Mouse (Mus musculus): Measurements from ENCODE around the gene BC117090.
"Not testable (repeated sequence)": the region's sequence is repeated elsewhere in the genome, so short reads cannot be mapped to it uniquely, and the experiment has no call there.

DNA sequence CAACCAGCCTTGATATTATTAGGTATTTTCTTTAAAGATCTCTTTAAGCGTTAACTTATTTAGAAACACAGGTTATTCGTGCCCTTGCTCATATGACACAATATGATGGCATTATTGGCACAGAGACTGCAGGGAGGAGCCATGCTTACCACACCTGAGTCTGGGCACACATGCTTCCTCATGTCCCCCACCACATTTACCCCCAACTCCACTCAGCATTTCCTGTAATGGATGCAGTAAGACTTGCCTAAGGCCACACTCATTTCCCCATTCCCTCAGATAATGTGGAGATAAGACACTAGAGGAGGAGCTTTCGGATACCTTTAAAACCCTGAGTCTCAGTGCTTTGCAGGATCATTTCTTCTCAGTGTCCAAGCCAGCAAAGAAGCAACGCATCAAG lies 57.3 kb downstream of the BC117090 start, which contains the start of gene Stfa1:
- TF ChIP-seq POLR2A (IDR thresholded peaks at IDR 0.05; ENCODE audit: extremely low read depth, insufficient read depth, low read length); CTCF (IDR thresholded peaks at IDR 0.05; ENCODE audit: low read depth, low read length): not testable (repeated sequence)
